Comparison of ENCODE assay signal across 8 mouse cellular contexts in genomic region chr13:45963497-45964330, GRCm38 (mm10). TPM values are rescaled to one million over a fixed set of nuclear protein-coding genes. Genes with fewer than 3 reads are reported as not detected.
DNase-seq lines count a peak whose midpoint lies in the region; ATAC-seq and TF ChIP-seq lines count a peak whose summit lies in the region.

No protein-coding gene starts in this region.

- WGBS in heart, embryonic 14.5 days, result 0% methylated on average over 79 of the region's 95 CpGs
- 3% methylated on average over 52 of the region's 95 CpGs for WGBS in liver, postnatal 0 days (ENCODE audit: insufficient replicate concordance)
- WGBS in neural tube, embryonic 13.5 days, result under 1% methylated on average over 64 of the region's 95 CpGs
- WGBS in stomach, postnatal 0 days, result under 1% methylated on average over 43 of the region's 95 CpGs

- 0 out of 2 replicates have a peak, but pooled peaks have one; percentile 4 for TF ChIP-seq CTCF in liver, postnatal 0 days (IDR thresholded peaks at IDR 0.05; ENCODE audit: low read depth)
- TF ChIP-seq CTCF in stomach, postnatal 0 days (IDR thresholded peaks at IDR 0.05; ENCODE audit: low read depth), result peak; percentile 29; the same call in 1 of the 2 replicates

- H3K27me3 ChIP-seq in heart, embryonic 14.5 days (ENCODE audit: control insufficient read depth, insufficient read depth, low read length), result no peaks in the 10 kb centered on the region
- no peaks in the 10 kb centered on the region for H3K27me3 ChIP-seq in liver, postnatal 0 days (ENCODE audit: insufficient read depth, low read length)
- H3K27me3 ChIP-seq in neural tube, embryonic 13.5 days, result peaks cover 8% of the 10 kb centered on the region
- no peaks in the 10 kb centered on the region for H3K27me3 ChIP-seq in stomach, postnatal 0 days (ENCODE audit: control insufficient read depth, insufficient read depth, low read length)

- H3K9me3 ChIP-seq in heart, embryonic 14.5 days (ENCODE audit: control insufficient read depth, low read length), result no peaks in the 10 kb centered on the region
- H3K9me3 ChIP-seq in liver, postnatal 0 days (ENCODE audit: low read length), result no peaks in the 10 kb centered on the region
- H3K9me3 ChIP-seq in neural tube, embryonic 13.5 days, result no peaks in the 10 kb centered on the region
- no peaks in the 10 kb centered on the region for H3K9me3 ChIP-seq in stomach, postnatal 0 days (ENCODE audit: control insufficient read depth, low read length)

- no peak for TF ChIP-seq EP300 in liver, postnatal 0 days (IDR thresholded peaks at IDR 0.05; ENCODE audit: low read depth)
- no peak for TF ChIP-seq EP300 in stomach, postnatal 0 days (optimal IDR thresholded peaks at IDR 0.05)

- ATAC-seq in erythroid progenitor cell, adult 5-6 weeks (replicated peaks; ENCODE audit: low FRiP score, poor library complexity, severe bottlenecking), result peak; percentile 74
- ATAC-seq in heart, embryonic 14.5 days (ENCODE audit: insufficient number of reproducible peaks, insufficient read depth, low FRiP score, low read depth), result peak; percentile 57
- peak; percentile 57 for ATAC-seq in liver, postnatal 0 days
- peak; percentile 45 for ATAC-seq in neural tube, embryonic 13.5 days (ENCODE audit: low read depth)
- peak; percentile 64 for ATAC-seq in stomach, postnatal 0 days (ENCODE audit: low FRiP score, low TSS enrichment)

- H3K4me1 ChIP-seq in heart, embryonic 14.5 days (ENCODE audit: control insufficient read depth in 2 of 2, insufficient read depth in 2 of 2, low read length in 2 of 2), result peaks cover 3 to 38% of the 10 kb centered on the region in 2 experiments; a peak in 3 of 4 replicates
- peaks cover 16% of the 10 kb centered on the region; the same call in 1 of the 2 replicates for H3K4me1 ChIP-seq in liver, postnatal 0 days (ENCODE audit: insufficient read depth)
- H3K4me1 ChIP-seq in neural tube, embryonic 13.5 days (replicated peaks), result peaks cover 50% of the 10 kb centered on the region
- H3K4me1 ChIP-seq in stomach, postnatal 0 days (replicated peaks; ENCODE audit: control insufficient read depth, insufficient read depth), result peaks cover 6% of the 10 kb centered on the region; the same call in 1 of the 2 replicates

- H3K9ac ChIP-seq in heart, embryonic 14.5 days (ENCODE audit: low read length), result peak overlapping the region; percentile 98
- H3K9ac ChIP-seq in liver, postnatal 0 days (replicated peaks), result peak overlapping the region; percentile 94
- H3K9ac ChIP-seq in neural tube, embryonic 13.5 days, result peak overlapping the region; percentile 98
- peak overlapping the region; percentile 96 for H3K9ac ChIP-seq in stomach, postnatal 0 days (ENCODE audit: low read length)

- peak overlapping the region; percentile 96 to 97 for H3K4me3 ChIP-seq in heart, embryonic 14.5 days (ENCODE audit: control insufficient read depth in 1 of 2, insufficient read depth in 1 of 2, low read depth in 1 of 2, low read length in 2 of 2)
- H3K4me3 ChIP-seq in liver, postnatal 0 days (ENCODE audit: low read depth, low read length), result peak overlapping the region; percentile 92
- peak overlapping the region; percentile 89 for H3K4me3 ChIP-seq in neural tube, embryonic 13.5 days
- H3K4me3 ChIP-seq in stomach, postnatal 0 days (ENCODE audit: low read depth, low read length), result peak overlapping the region; percentile 99

- peak overlapping the region; percentile 98 for H3K4me2 ChIP-seq in heart, embryonic 14.5 days (ENCODE audit: low read length)
- H3K4me2 ChIP-seq in liver, postnatal 0 days (ENCODE audit: low read depth, low read length), result peak overlapping the region; percentile 94
- peak overlapping the region; percentile 85 for H3K4me2 ChIP-seq in neural tube, embryonic 13.5 days
- H3K4me2 ChIP-seq in stomach, postnatal 0 days (replicated peaks; ENCODE audit: low read depth), result peak overlapping the region; percentile 81

- DNase-seq in CD4-positive helper T cell, adult 2 months (ENCODE audit: low read depth, low spot score), result peak; percentile 82
- peak; percentile 87 for DNase-seq in brain, adult 2 months (ENCODE audit: low read depth, low spot score)
- peak; percentile 90 for DNase-seq in kidney, postnatal 14 days
- DNase-seq in liver, postnatal 0 days, result peak; percentile 84
- peak; percentile 85 for DNase-seq in stomach, postnatal 0 days (ENCODE audit: low spot score)

- peak overlapping the region; percentile 95 to 96 for H3K27ac ChIP-seq in heart, embryonic 14.5 days (replicated peaks in 1 of 2; ENCODE audit: control insufficient read depth in 1 of 2, insufficient read depth in 1 of 2, low read depth in 2 of 2, low read length in 2 of 2)
- peak overlapping the region; percentile 98 for H3K27ac ChIP-seq in liver, postnatal 0 days (ENCODE audit: low read depth)
- H3K27ac ChIP-seq in neural tube, embryonic 13.5 days (replicated peaks), result peak overlapping the region; percentile 98
- H3K27ac ChIP-seq in stomach, postnatal 0 days (replicated peaks), result peak overlapping the region; percentile 98

- no peaks in the 10 kb centered on the region for H3K36me3 ChIP-seq in heart, embryonic 14.5 days (ENCODE audit: control insufficient read depth, insufficient read depth, low read length)
- no peaks in the 10 kb centered on the region for H3K36me3 ChIP-seq in liver, postnatal 0 days (replicated peaks; ENCODE audit: insufficient read depth, low read length)
- no peaks in the 10 kb centered on the region for H3K36me3 ChIP-seq in neural tube, embryonic 13.5 days
- no peaks in the 10 kb centered on the region for H3K36me3 ChIP-seq in stomach, postnatal 0 days (ENCODE audit: control insufficient read depth, insufficient read depth, low read length)

RNA-seq across cellular contexts. Expression of gene Atxn1, which starts 1.1 kb away (rescaled TPM):
- 4.3 and 30.2 TPM in 2 replicates for total RNA-seq in erythroid progenitor cell, adult 5-6 weeks (2015; ENCODE audit: low replicate concordance)
- 3.6 and 7.2 TPM in 2 replicates for total RNA-seq in erythroid progenitor cell, adult 5-6 weeks (2017; ENCODE audit: low replicate concordance)
- 6.8 and 7.4 TPM in 2 replicates for polyA plus RNA-seq in heart, embryonic 14.5 days (2014; fragmentation: Nextera tagmentation; extraction: Ambion mirVana)
- 3.9 and 4.4 TPM in 2 replicates for polyA plus RNA-seq in liver, postnatal 0 days (2015; fragmentation: Nextera tagmentation; extraction: Ambion mirVana)
- polyA plus RNA-seq in neural tube, embryonic 13.5 days (2015; fragmentation: Nextera tagmentation; extraction: Ambion mirVana), result 6.9 and 8.2 TPM in 2 replicates
- 7.0 TPM in 2 replicates for polyA plus RNA-seq in stomach, postnatal 0 days (2015; fragmentation: Nextera tagmentation; extraction: Ambion mirVana)

Comparison
In these comparisons a context has a peak if more than half of its experiments do, and no peak if none do; other contexts are left out.
1. Peak in every context shown above with its lines: DNase-seq, ATAC-seq, H3K4me3 ChIP-seq and H3K27ac ChIP-seq.